Mouse (Mus musculus) right cerebral cortex, postnatal 14 days (tissue): ENCODE measurements at regions not wholly inside any gene's neighbourhood (a gene's known extent, or its start where the extent isn't known, plus 50 kb on each side); places are given as distances from the start of the nearest gene placed in this dataset.

Source experiments
- DNase-seq: peaks from one replicate; pipeline ENCODE4 v3.0.0; 2022

DNA sequence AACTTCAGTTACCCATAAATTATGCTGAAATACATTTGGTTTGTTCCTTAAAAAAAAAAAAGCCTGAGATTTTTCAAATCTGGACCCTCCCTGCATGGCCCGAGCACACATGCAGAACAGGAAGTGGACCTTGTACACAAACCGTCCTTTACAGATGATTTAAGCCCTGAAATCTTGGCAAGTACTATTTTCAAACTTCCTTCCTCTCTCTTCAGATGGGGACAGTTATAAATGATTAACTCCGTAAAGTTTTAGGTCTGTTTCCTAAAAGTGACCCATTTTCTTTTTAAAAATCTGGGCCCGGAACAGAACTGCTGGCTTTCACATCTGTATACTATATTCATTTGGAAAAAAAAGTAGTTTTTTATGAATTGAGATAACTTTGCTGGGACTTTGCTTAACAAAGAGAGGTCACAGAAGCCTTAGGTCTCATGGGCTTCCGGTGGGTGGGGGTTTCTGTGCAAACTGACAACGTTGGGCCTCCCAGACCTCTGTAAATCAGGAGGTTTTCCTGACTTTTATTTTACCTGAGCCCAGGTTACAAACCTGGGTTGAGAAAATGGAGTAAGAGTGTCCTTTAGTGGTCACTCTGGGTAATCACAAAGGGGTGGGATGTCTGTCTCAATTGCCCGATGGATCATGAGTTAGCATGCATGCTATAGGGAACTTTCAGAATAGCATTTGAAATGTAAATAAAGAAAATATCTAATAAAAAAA, 368.4 kb downstream of the Ankrd50 start:
- DNase-seq = no peak

GRCm38 (mm10) chr3:38112568-38112967, 372.1 kb downstream of the Ankrd50 start:
- no peak for DNase-seq

GRCm38 (mm10) chr3:38105022-38105857, 379.4 kb downstream of the Ankrd50 start:
- no peak for DNase-seq

- DNase-seq = no peak
Observed at GRCm38 (mm10) chr3:38104418-38104817, 380.1 kb upstream of the Gm5148 start.

- DNase-seq = no peak
Observed at GRCm38 (mm10) chr3:38102985-38103384, 378.7 kb upstream of the Gm5148 start.

DNA sequence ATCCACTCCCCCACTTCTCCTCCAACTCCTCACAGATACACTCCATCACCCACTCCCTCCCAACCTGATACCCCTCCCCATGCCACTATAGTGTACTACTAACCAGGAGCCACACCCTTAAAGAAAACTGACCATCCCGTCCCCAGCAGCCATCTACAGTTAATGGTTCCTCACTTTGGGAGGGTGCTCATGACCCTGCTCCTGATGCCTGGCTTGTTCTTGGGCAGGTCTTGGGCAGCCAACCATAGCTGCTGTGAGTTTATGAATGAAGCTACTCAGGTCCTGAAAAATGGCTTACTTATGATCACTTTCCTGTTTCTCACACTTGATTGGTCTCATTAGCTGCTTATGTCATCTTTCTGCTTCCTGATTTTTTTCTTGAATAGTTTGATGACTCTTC, 377.9 kb upstream of the Gm5148 start:
- DNase-seq = no peak

GRCm38 (mm10) chr3:38094370-38094979, 370.2 kb upstream of the Gm5148 start:
- DNase-seq = peak; percentile 41

DNA sequence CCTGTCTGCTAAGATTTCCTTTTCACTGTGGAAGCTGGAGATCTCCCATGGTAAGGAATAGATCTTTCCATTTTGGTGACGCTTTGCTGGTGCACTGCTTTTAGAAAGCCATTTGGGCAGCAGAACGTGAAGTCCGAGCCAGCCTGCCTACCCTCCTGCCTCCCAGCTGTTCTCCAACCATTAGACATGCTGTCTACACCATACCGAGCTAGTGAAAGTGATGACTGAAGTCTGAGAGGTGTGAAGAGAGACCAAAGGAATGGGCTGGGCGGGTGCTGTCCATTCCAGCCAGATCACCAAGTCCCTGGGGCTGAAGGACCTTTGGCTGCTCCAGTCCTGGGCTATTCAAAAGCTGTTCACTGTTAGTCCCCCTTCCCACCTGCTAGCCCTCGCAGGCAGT, 360.3 kb upstream of the Gm5148 start:
- no peak for DNase-seq

GRCm38 (mm10) chr3:38082386-38082785, 358.1 kb upstream of the Gm5148 start:
- no peak for DNase-seq

- DNase-seq = no peak
Observed at GRCm38 (mm10) chr3:38076835-38077234, 352.5 kb upstream of the Gm5148 start.

DNA sequence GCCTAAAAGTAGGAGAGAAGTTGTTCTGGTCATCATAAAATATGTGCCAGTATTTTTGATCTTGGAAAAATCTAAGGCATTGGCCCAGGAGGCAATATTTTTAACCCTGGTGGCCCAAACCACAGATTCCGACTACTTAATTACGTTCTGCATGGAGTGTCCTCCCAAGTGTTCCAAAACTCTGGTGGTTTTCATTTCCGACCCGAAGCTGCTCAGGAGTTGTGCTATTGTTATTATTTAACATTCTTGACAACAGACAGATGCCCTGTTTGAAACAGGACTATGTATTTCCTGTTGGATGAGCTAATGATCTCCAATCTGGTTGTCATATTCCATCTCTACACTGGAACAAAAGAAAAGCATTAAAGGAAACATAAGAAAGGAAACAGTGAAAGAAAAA, 349.7 kb upstream of the Gm5148 start:
- DNase-seq = no peak

GRCm38 (mm10) chr3:38055627-38056026, 331.3 kb upstream of the Gm5148 start:
- no peak for DNase-seq

DNA sequence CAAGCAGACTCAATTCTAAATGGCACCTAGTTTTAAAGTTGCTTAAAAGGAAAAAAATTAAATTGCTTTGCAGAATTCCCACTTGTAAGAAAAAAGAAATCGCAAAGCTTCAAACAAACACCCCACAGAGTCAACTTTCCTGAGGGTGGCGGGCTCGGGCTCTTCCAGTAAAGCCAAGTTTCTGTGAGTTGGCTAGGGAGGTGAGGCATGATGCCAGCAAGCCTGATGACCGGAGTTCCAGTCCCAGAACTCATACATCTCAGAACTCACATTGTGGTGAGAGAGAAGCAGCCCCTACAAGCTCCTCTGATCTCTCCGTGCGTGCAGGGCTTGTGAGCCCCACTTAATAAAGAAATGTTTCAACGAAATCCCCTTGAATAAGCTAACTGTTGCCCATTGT, 328.7 kb upstream of the Gm5148 start:
- no peak for DNase-seq

DNA sequence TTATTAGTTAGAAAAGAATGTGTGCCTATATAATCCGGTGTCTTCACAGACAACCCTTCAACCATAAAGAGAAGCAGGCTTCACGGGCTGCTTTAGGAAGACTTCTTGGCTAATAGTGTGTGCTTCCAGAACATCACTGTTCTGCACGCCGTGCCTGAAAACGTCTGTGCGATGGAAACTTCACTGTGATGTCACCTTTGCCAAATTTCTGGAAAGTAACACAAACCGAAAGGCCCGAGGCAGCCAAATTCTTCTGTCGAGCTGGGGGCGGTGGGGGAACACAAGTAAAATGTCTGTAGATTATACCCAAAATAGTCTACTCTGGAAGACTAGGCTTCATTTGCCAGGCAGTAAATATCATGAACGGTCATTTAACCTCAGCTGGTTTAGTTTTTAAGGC, 327.5 kb upstream of the Gm5148 start:
- no peak for DNase-seq

GRCm38 (mm10) chr3:38050856-38051255, 326.6 kb upstream of the Gm5148 start:
- DNase-seq = no peak

DNA sequence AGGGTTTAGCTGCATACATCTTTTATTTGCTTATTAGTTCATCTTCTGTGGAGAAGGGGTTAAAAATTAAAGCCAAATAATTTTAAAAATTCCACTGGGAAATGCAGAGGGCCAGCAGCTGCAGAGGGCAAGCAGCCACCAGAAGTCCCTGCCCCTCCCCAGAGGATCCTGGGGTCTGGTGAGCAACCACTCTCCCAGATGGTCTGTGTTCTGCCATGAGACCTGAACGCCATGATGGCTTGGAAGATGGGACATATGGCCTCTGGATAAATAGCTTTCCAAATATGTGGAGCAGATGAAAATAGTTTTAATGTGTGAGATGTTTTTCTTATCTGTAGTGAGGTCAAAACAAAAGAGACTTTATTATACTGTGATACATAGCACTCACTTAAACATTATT, 326.1 kb upstream of the Gm5148 start:
- no peak for DNase-seq

DNA sequence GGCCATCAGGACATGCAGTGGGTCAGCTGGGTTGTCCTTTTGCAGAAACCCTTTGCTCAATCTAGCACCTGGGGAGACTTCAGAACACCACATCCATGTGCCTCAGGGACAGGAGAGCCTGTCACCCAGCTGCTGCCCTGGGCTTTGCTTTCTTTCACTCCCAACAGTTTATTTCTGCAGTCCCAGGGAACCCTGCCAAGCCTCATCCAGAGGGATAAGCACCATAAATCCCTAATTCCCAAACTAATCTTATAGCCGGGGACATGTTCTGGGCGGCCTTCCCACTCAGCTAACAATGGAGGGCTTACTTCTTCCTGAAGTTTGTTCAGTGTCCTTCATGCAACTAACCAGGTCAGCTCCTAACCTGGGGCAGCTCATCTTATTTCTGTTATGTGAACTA, 325.0 kb upstream of the Gm5148 start:
- DNase-seq = no peak

- no peak for DNase-seq
Observed at GRCm38 (mm10) chr3:38047445-38047844, 323.2 kb upstream of the Gm5148 start.

DNA sequence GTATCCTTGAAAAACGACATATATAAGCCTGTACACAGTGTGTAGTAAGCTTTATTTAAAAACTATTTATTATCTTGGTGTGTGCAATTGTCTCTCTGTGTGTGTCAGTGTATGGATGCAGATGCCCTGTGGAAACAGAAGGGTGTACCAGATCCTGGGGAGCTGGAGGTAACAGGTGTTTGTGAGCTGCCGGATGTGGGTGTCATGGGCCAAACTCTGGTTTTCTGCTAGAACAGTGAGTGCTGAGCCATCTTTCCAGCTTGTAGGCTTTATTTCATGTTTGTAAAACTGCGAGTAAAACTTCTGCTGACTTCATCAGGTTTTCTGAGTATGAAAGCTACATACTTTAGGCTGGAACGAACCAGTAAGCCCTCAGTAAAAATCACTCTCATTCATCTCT, 322.3 kb upstream of the Gm5148 start:
- DNase-seq = no peak

DNA sequence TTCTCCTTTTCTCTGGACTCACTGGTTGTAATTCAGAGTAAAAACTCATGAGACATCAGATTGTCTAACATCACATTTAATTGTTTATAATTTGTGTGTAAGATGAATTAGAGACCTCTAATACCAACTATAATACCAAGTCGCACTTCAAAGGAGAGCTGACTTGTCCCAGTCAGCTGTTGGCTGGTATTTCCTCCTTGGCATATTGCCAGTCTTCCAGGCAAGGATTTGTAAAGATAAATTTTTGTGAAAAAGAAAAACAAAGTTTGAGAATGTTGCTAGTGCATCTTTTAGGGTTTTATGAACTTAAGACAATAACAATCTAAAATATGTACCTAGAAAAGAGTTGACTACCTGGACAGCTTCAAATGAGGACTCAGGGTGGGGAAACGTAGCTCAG, 321.7 kb upstream of the Gm5148 start:
- DNase-seq = no peak

GRCm38 (mm10) chr3:38045523-38045922, 321.2 kb upstream of the Gm5148 start:
- DNase-seq = no peak

DNA sequence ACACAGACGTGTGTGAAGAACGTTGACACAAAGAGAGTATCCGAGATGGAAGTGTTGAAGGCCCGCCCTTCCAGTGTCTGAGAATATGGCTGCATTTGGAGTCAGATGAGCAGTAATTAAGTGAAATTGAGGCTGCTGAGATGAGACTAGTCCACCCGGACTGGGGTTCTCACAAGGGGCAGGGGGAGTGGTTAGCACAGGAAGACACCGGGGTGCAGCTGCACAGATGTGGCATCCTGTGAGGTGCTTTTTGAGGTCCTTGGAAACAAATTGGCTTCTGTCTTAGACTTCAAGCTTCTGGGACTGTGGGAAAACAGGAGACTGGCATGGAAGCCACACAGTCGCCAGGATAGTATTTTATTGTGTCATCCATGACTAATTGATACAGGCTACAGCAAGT, 320.0 kb upstream of the Gm5148 start:
- no peak for DNase-seq

GRCm38 (mm10) chr3:38042614-38043013, 318.3 kb upstream of the Gm5148 start:
- DNase-seq = no peak

DNA sequence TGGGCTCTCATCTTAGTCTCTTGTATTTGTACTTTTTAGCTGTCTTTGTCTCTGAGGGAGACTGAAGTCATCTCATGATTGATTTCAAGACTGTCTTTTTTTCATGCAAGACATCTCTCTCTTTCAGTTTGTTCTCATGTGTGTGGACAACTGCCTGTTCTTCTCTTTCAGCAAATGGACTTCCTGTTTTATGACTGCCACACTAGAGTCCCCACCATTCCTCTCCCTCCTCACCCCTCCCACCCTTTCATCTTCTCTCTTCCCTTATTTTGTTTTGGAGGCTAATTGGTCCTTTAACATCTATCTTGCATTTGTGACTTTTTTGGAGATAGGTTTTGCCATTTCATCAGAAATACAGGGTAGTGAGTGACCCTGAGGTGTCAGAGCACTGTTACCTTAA, 311.8 kb upstream of the Gm5148 start:
- DNase-seq = no peak
